Mouse (Mus musculus) embryonic fibroblast, embryonic 13.5 days (primary cell): ENCODE measurements at regions not wholly inside any gene's neighbourhood (a gene's known extent, or its start where the extent isn't known, plus 50 kb on each side); places are given as distances from the start of the nearest gene placed in this dataset.
"Not testable (repeated sequence)": the region's sequence is repeated elsewhere in the genome, so short reads cannot be mapped to it uniquely, and the experiment has no call there.

Experiments
- CTCF ChIP-seq: IDR thresholded peaks from 2 replicates; pipeline ENCODE4 v1.5.1; 2011; ENCODE audit warnings: mild to moderate bottlenecking, control low read depth, low read length, moderate library complexity, borderline replicate concordance; ENCODE audit not compliant: insufficient read depth
- POLR2A ChIP-seq: IDR thresholded peaks from 2 replicates; pipeline ENCODE4 v1.6.1; 2011; ENCODE audit warnings: low read depth, mild to moderate bottlenecking, control low read depth, low read length, moderate library complexity

GRCm38 (mm10) chr6:47739696-47740095 is 73.5 kb downstream of the Pdia4 start:
- TF ChIP-seq CTCF, POLR2A: not testable (repeated sequence)
